Mouse (Mus musculus) right cerebral cortex, postnatal 10 days (tissue): ENCODE data around the gene Heyl.

Experiments used
- DNase-seq, 2 experiments: peaks; one replicate each; pipeline ENCODE4 v3.0.0; 2021; ENCODE audit warnings: low spot score in 2 of 2

Gene Heyl

DNA sequence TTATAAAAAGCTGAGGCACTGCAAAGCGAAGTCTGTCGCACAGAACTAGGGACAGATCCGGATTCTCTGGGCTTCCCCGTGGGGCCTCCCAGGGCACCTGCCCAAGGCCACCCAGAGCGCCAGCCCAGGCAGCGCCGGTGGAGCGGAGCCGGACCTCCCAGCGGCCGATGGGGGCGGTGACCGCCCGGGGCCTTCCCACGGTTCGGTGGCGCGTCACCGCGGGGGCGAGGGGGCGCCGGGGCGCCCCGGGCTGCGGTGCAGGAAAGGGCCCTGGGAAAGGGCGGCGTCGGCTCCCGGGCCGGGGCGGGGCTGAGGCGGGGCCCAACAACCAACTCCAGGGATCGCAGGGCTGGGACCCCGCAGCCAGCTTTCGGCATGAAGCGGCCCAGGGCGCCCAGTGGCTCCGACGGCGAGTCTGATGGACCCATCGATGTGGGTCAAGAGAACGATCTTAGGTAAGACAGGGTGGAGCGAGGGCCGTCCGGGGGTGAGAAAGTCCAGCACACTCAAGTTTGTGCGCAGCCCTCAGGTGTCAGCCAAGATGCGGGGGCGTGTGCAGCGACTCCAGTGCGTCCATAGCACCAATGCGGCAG lies at the start of gene Heyl:
TSS of gene Heyl (plus strand) at position 65 of the 593 bp plus-strand sequence.
- DNase-seq, result peak in 1 of 2 experiments; percentile 43

DNA sequence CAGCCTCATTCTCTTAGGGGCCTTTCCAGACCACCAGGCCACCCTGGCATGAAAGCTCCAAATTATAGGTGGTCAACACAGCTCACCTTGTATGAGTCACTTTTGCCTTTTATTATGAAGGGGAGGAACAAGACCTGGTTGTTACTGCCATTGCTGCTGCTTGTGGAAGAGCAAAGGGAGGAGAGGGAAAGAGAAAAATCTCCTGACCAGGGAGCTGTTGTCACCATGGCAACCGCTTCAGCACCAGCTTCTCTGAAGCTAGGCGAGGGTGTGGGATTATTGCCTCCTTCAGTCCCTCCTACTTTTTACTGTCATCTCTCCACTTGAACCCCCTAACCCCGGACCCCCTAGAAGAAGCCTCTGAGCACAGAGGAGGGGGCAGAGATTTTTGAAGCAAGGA lies 48.5 kb upstream of the Heyl start:
- peak; percentile 75 to 85 for DNase-seq

DNA sequence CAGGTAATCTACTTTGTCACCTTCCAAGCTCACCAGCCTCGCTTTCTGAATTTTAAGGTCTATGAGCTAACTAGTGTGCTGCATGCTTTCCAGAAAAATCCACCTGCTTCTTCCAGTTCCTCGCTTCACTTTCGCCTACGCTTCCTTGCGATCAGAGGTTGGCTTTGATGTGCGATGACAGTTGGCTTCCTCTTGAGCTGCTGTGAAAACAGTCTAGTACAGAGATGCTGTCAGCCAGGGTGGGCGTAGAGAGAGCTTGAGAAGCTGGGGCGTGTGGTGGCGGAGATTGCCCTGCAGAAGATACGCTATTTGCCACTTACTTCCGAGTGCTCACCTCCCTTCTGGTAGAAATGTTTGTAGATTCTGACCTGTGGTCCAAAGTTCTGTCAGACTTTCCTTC lies 41.0 kb upstream of the Heyl start:
- peak; percentile 51 to 66 for DNase-seq

DNA sequence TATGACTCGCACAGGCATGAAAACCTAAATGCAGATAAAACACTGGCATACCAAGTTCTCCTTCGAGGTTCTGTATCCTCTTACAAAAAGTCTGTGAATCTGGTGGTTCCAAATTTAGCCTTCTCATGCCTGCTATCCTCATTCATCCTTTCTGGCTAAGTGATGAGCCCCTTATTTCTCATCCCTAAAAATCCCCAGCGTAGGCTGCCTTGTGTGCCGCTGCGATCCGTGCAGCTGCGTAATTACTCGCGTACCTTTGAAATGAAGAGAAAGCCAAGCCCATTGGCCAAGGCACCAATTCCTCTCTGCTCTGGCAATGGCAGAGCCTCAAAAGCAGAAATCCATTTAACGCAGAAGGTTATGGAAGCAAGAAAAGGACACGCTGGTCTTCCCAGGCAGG lies 39.6 kb upstream of the Heyl start:
- DNase-seq, result no peak

DNA sequence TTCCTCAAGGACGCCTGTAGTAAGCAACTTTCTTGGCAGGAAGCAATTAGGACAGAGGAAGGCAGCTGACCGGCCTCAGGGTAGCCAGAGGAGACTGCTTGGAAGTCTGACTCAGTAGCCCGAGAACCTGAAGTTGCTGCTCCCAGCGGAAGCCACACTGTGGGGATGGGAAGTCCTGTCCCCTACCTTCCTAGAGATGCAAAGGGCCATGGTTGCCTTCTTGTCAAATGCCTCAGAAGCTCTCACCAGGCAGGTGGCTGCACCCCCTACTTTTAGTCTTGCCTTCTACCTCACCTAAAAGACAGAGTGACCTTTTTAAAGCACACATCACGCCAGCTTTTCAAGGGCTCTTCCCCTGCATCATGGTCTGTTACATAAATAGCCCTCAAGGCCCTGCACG lies 36.7 kb upstream of the Heyl start:
- no peak for DNase-seq

DNA sequence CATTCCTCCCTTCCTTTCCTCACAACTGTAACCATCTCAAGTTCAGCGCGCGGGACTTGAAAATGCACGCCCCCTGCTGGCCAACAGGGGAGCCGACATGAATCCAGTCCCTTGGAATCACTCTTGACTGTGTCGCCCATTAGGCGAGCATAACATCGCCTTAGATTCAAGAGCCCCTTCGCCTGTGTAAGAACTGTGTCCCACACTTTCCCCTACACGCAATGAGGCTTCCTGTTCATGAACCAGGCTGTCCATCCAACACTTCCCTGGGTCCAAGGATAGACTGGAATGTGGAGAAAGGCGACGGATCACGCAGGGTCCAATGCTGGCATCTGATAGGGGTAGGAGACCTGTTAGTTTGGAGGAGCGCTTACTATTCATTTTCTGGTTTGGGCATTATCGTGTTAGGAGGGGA lies 32.6 kb upstream of the Heyl start:
- DNase-seq, result peak; percentile 62 to 85

DNA sequence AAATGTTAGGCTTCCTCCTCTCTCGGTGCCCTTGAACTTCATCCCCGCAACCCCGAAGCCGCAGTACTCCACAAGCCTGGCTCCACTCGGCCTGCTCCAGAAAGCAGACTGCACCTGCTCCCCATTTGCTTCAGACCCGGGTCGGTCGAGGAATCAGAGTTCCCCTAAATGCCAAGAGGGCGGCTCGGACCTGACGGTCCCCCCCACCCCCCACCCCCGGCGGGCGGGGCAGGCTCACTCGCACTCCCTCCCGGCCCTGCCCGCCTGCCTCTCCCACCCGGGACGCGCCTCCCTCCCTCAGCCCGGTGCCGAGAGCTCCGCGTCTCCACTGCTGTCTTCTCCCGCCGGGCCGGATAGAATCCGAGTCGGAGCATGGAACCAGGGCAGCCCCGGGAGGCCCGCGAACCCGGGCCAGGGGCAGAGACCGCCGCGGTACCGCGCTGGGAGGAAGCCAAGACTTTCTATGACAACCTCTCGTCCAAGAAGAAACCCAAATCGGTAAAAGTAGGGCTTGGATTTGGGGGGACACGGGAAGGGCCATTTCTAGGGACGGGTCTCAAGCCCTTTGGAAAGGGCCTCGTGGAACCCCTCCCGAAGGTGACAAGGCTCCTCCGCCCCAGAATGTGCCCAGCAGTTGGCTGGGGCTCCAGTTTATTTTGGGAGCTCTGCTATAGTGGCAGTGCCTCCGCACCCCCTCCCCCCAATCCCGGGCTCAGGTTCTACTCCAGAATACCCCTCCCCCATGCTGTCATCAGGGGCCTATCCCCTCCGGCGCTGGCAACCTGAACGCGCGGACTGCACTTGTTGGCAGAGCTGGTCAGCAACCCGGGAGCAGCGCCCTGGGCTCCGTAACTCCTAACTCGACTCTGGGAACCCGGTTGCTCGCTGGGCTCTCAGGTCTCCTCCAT lies 31.9 kb upstream of the Heyl start, which contains the start of gene Nt5c1a:
TSS of gene Nt5c1a (plus strand) at position 319 of the 908 bp plus-strand sequence.
- DNase-seq, result peak; percentile 58 to 68

DNA sequence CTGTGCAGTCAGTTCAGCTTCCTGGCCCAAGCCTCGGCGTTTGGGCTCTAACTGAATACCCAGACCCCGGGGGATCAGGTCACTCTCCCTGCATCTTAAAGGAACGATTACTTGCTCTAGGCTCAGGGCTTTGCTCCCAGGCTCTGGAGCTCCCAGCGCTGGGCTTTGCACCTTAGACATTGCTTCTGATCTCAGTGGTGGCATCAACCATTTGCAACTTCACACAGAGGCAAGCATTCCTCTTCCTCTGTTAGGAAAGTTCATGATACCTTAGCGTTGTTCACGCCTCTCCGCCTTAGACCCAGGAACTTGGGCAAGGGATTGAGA lies 31.3 kb upstream of the Heyl start:
- no peak for DNase-seq

DNA sequence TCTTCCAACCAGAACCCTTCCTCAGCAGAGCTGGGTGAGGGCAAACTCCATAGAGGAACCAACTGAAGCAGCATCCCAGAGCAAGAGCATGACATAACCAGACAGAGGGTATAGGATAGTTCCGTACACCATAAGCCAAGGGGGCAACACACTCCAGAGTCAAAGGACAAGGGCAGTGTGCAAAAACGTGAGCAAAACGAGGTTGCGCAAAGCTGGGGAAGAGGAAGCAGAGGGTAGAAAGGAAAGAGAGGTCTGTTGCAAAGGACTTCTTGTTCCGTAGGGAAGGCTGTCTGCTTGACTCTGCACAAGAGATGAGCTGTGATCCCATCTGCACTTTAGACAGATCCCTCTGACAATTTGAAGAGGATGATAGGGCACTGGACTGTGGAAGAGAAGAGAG lies 26.0 kb upstream of the Heyl start:
- DNase-seq, result no peak

DNA sequence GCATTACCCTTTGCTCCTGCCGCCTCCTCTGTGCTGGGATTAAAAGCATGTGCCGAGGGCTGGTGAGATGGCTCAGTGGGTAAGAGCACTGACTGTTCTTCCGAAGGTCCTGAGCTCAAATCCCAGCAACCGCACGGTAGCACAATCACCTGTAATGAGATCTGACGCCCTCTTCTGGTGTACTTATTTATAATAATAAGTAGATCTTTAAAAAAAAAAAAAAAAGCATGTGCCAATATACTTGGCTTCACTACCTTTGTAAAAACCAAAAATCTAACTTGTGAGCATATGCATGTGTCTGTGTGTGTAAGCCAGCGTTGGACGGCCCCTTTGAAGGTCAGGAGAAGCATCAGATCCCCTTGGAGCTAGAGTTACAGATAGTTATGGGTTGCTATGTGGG lies 22.4 kb upstream of the Heyl start:
- no peak for DNase-seq

DNA sequence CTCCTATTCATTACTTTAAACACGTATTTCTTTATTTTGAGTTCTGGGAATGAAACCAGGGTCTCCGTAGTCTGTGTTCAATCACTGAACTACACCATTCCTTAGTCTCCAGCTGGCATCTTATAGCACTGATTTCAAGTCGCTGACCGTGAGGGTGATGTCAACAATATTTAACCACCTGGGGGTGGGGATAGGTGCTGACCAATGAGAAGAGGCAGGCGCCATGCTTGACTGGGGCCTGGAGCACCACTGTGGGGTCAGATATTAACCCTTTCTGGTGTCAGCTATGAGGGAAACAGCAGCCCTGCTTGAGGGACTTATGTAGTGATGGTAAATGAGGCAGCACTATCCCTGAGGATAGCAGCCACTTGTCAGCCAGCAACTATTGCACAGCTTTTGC lies 21.9 kb upstream of the Heyl start:
- no peak for DNase-seq

DNA sequence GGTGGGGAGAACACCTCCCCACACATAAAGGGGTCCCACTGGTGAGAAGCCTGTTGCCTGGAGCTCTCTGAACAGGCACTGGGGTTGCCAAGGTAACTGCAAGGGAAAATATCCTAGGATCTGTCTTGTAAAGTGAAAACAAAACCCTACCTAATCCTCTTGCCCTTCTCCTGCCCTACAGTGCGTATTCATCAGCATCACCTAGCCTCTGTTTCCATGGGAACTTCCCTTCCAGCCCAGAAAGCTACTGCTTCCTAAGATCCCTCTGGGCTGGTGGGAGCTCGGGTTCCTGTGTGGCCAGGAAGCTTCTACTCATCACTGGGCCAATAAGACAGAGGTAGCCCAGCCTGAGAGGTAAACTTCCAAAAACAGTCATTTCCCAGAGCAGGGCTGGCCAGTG lies 21.0 kb upstream of the Heyl start:
- peak in 1 of 2 experiments; percentile 50 for DNase-seq

DNA sequence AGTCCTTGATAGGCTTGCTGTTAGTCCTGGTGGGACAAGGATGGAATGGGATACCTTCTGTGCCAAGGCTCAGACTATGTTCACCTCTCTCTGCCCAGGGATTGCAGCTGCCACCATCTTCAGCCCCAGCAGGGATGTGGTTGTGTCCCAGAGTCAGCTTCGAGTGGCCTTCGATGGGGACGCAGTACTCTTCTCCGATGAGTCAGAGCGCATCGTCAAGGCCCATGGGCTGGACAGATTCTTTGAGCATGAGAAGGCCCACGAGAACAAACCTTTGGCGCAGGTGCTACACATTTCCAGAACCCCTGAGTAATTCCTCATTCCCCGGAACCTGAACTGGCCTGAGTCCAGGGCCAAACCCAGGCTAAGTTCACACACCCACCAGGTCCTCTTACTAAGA lies 19.4 kb upstream of the Heyl start:
- no peak for DNase-seq

DNA sequence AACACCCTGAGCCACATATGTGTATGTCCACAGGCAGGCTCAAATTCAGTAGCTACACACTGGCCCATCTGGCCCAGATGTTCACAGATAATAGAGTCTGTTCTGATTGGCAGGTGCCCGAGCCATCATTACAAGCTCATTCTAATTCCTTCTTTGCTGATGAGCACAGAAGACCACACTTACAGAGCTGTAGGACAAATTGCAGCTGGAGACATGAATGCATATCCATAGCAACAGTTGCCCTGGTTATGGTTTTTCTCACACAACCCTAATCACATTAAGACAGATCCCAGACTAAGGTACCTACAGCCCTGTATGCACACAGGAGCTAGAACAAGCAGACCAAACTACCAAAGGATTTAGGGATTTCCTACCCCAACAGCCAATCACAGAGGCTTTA lies 18.0 kb upstream of the Heyl start:
- no peak for DNase-seq

DNA sequence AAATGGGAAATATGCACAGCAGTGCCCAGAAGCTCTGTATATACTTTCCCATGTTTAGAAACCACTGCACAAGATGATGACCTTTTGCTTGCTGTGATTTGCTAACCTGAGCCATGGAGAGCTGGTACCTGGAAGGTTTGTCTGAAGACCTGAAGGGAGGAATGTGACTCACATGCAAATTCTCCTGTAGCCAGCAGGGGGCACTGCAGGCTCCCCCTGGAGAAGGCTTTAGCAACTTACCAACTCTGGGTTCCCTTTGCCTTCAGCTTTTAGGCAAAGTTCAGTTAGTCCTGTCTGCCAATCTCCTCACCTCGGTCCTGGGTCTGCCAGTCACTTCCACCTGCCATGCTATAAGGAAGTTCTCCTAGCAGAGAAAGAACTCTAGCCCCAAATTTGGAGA lies 16.6 kb upstream of the Heyl start:
- peak in 1 of 2 experiments; percentile 57 for DNase-seq

DNA sequence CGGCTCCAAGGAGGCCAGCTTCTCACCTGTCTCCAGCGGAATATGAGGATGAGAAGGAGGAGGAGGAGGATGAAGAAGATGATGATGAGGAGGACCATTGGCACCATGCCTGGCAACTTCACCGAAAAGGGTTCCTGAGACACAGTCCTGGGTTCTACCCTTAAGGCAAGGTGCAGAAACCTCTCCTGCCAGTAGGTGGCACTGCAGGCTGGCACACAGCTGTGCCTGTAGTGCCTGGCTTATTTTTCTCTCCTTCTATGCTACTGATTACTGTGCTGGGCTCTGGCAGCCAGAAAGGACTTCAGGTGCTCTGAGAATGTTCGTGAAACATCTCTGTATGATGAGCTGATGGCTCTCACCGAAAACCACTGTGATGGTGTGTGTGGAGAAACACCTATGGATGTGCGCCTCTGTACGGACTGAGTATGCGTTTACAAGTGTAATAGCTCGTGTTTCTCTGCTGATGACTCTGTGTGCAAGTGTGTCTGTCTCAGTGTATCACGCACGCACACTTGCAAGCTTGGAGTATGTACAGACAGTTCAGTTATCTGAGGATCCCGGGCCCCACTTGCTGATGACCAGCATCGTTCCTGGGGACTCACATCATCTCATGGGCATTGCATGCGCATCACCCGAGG lies 13.5 kb upstream of the Heyl start:
- DNase-seq, result peak; percentile 76 to 85

DNA sequence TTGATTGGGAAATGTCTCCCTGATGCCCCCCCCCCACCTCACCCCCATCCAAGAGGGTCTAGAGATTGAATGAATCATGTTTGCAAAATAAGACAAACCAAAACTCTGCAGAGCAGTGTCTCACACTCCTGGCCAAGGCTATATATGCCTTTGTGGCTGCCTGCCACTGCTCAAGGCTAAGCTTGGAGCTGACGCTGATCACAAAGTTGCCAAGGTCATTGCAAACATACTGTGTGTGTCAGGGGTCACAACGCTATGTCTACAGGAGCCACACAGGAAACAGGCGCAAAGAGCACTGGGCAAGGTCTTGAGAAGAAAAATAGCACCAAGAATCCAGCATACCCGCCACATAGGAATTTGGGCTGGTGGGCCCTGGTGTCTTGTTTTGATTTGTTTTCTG lies 12.7 kb upstream of the Heyl start:
- no peak for DNase-seq

DNA sequence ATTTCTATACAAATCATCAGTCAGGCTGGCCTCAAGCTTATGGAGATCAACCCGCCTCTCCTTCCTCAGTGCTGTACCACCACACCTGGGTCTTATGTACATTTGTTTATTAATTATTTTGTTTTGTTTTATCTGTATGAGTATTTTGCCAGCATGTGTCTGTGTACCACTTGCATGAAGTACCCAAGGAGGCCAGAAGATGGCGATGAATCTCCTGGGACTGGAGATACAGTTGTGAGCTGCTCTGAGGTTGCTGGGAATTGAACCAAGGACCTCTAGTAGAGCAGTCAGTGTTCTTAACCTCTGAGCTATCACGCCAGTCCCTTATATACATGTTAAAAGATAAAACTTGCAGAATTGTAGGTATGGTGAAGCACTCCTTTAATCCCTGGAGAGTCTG lies 10.0 kb upstream of the Heyl start:
- DNase-seq, result no peak

DNA sequence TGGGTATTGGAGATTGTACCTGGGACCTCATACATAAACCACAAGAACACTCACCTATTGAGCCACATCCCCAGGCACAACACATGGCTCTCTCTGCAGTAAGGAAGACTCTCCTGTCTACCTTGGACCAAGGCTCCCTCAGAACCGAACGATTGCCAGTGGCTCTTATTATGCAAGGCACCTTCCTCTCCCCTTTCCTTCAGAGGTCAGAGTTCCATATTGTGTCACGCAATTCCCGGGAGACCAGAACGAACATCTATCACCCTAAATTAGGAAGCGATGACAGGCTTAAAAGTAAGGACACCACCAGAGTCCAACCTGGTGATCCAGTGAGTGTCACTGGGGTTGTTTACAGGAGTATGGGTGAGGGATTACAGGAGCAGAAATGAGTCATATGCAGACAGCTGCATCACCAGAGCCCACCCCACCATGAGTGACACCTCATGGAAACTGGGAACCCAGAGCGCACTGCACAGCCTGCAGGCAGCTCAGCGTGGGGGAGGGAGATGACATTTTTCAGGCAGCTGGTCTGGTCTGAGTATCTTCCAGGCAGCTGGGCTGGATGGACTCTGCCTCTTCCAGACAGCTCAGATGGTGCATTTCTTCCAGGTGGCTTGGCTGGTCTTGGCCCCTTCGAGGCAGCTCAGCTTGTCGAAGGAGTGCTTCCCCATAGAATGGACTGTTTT lies 7.5 kb upstream of the Heyl start:
- no peak for DNase-seq

DNA sequence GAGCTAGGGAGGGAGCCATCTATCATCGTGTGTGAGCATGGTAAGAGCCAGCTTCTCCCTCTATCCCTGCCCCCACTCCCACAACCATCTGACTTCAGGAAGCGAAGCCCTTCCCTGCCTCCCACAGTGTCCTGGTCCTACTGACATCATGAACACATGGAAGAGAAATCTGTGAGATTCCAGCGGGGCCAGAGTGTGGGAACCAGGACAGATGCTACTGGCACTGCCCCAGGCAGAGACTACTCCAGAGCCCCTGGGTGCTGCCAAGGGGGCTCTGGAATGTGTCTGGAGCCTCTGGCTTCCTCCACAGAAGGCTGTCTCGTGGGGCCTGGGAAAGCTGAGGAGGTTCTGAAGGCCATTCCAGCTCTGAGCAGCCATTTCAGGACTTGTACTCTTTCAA lies 5.6 kb upstream of the Heyl start:
- peak in 1 of 2 experiments; percentile 52 for DNase-seq

DNA sequence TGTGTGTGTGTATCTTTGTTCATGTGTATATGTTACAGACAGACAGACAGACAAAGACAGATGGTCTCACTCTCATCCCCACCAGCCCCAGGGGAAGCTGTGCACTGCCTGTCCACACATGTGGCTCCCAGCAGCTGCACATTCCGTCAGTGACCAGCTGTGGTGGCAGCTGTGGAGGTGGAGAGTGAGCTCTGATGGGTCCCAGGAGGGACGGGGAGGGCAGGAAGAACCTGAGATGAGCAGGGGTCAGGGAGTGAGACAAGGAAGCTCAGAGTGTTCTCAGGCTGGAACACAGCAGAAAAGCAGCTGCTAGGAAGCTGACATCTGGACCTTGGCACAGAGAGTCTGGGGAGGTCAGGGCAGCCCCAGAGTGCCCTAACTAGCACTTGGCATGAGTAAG lies 5.1 kb upstream of the Heyl start:
- no peak for DNase-seq

DNA sequence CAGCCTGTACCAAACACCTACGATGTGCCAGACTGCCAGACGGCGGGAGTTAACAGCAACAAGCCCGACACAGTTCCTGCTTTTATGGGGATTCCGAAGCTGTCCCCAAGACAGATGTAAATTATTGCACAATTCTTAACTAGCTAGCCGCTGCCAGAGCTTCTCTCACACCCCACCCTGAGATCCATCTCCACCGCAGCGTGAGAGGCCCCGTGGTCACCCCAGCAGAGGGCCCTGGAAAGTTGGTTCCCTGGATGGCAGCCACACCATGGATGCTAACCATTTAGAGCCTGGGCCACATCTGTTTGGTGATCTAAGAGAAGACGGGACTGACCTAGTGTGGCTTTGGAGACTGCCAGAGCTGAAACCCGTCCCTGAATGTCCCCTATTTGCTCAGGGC lies 4.2 kb upstream of the Heyl start:
- DNase-seq, result no peak
